Comparison of ENCODE assay signal across 8 mouse cellular contexts in genomic region chr6:91156554-91157236, GRCm38 (mm10). TPM values are rescaled to one million over a fixed set of nuclear protein-coding genes. Genes with fewer than 3 reads are reported as not detected.
DNase-seq lines count a peak whose midpoint lies in the region; ATAC-seq and TF ChIP-seq lines count a peak whose summit lies in the region.

Gene Hdac11 (plus strand): TSS chr6:91156665.

- intact Hi-C loops in heart, postnatal 36 days (cut with DNase I) = no loop called here

- H3K9ac ChIP-seq in forebrain, embryonic 16.5 days (replicated peaks; ENCODE audit: low read depth, low read length) = peak within 1 kb of the TSS; percentile 79
- H3K9ac ChIP-seq in lung, embryonic 14.5 days = peak within 1 kb of the TSS; percentile 61

- peaks cover 30% of the 10 kb centered on the region for H3K4me1 ChIP-seq in G1E (ENCODE audit: insufficient read depth, low read depth, low read length)
- peaks cover 65% of the 10 kb centered on the region for H3K4me1 ChIP-seq in forebrain, embryonic 16.5 days (replicated peaks; ENCODE audit: control insufficient read depth, insufficient read depth, low read length)
- 0 out of 2 replicates have a peak, but pooled peaks cover 8% of the 10 kb centered on the region for H3K4me1 ChIP-seq in lung, embryonic 14.5 days (ENCODE audit: insufficient read depth)
- H3K4me1 ChIP-seq in olfactory bulb, adult 2 months (ENCODE audit: control insufficient read depth, insufficient read depth, low read length) = peaks cover 51% of the 10 kb centered on the region
- H3K4me1 ChIP-seq in thymus, adult 2 months (replicated peaks; ENCODE audit: control insufficient read depth, insufficient read depth, low read length) = peaks cover 46% of the 10 kb centered on the region

- peaks cover 32% of the 10 kb centered on the region for H3K27me3 ChIP-seq in G1E (ENCODE audit: insufficient read depth, low read length)
- no peaks in the 10 kb centered on the region for H3K27me3 ChIP-seq in forebrain, embryonic 16.5 days (replicated peaks; ENCODE audit: control insufficient read depth, insufficient read depth, low read length)
- no peaks in the 10 kb centered on the region for H3K27me3 ChIP-seq in lung, embryonic 14.5 days (ENCODE audit: insufficient read depth, low read length)
- no peaks in the 10 kb centered on the region for H3K27me3 ChIP-seq in thymus, adult 2 months (ENCODE audit: control insufficient read depth, insufficient read depth, low read length)

- TF ChIP-seq POLR2A in olfactory bulb, adult 2 months (IDR thresholded peaks at IDR 0.05; ENCODE audit: insufficient read depth, low read depth, low read length) = peak; percentile 67; the same call in 1 of the 2 replicates
- no peak for TF ChIP-seq POLR2A in thymus, adult 2 months (IDR thresholded peaks at IDR 0.05; ENCODE audit: control insufficient read depth, extremely low read depth, insufficient read depth, low read length, poor library complexity)

- no peak for TF ChIP-seq CTCF in G1E (IDR thresholded peaks at IDR 0.05; ENCODE audit: low read depth, low read length)
- TF ChIP-seq CTCF in layer of hippocampus, adult 2 months (conservative IDR thresholded peaks at IDR 0.05) = no peak
- no peak for TF ChIP-seq CTCF in lung, embryonic 14.5 days (IDR thresholded peaks at IDR 0.05; ENCODE audit: low read depth)
- TF ChIP-seq CTCF in olfactory bulb, adult 2 months (IDR thresholded peaks at IDR 0.05; ENCODE audit: insufficient read depth, low read depth, low read length) = no peak
- TF ChIP-seq CTCF in thymus, adult 2 months (IDR thresholded peaks at IDR 0.05; ENCODE audit: borderline replicate concordance, control insufficient read depth, extremely low read depth, insufficient read depth, low read length, poor library complexity) = no peak

- WGBS in forebrain, embryonic 16.5 days = under 1% methylated on average over 40 of the region's 42 CpGs
- WGBS in lung, embryonic 14.5 days = under 1% methylated on average over 37 of the region's 42 CpGs
- under 1% methylated on average over 42 of the region's 42 CpGs for WGBS in olfactory bulb, adult 2 months
- under 1% methylated on average over 42 of the region's 42 CpGs for WGBS in thymus, adult 2 months

- peak; percentile 91 for ATAC-seq in G1E (ENCODE audit: extremely low read depth, insufficient number of reproducible peaks, low FRiP score, poor library complexity, severe bottlenecking)
- peak; percentile 89 for ATAC-seq in forebrain, embryonic 16.5 days
- peak; percentile 98 for ATAC-seq in lung, embryonic 14.5 days (ENCODE audit: insufficient read depth)

- H3K4me3 ChIP-seq in G1E (ENCODE audit: low read depth, low read length) = peak within 1 kb of the TSS; percentile 74
- H3K4me3 ChIP-seq in forebrain, embryonic 16.5 days (replicated peaks; ENCODE audit: low read length) = peak within 1 kb of the TSS; percentile 70
- peak within 1 kb of the TSS; percentile 84 for H3K4me3 ChIP-seq in layer of hippocampus, adult 2 months
- H3K4me3 ChIP-seq in lung, embryonic 14.5 days (ENCODE audit: low read depth, low read length) = peak within 1 kb of the TSS; percentile 50
- H3K4me3 ChIP-seq in olfactory bulb, adult 2 months (ENCODE audit: insufficient read depth, low read depth, low read length) = peak within 1 kb of the TSS; percentile 60
- H3K4me3 ChIP-seq in thymus, adult 2 months (ENCODE audit: control insufficient read depth, insufficient read depth, low read length) = peak within 1 kb of the TSS; percentile 55

- peak within 1 kb of the TSS; percentile 43 for H3K27ac ChIP-seq in forebrain, embryonic 16.5 days (ENCODE audit: low read length)
- H3K27ac ChIP-seq in layer of hippocampus, adult 2 months = peak within 1 kb of the TSS; percentile 93
- H3K27ac ChIP-seq in lung, embryonic 14.5 days (ENCODE audit: low read depth) = peak within 1 kb of the TSS; percentile 51; the same call in 1 of the 2 replicates
- H3K27ac ChIP-seq in olfactory bulb, adult 2 months (ENCODE audit: insufficient read depth, low read depth, low read length) = peak within 1 kb of the TSS; percentile 66
- no peak within 1 kb of the TSS for H3K27ac ChIP-seq in thymus, adult 2 months (ENCODE audit: control insufficient read depth, insufficient read depth, low read length)

- H3K4me2 ChIP-seq in forebrain, embryonic 16.5 days (ENCODE audit: low read length) = peak within 1 kb of the TSS; percentile 80
- H3K4me2 ChIP-seq in lung, embryonic 14.5 days = peak within 1 kb of the TSS; percentile 67

- peak; percentile 80 for DNase-seq in G1E (ENCODE audit: low spot score)
- DNase-seq in cerebellum, adult 18-20 months = peak; percentile 90 to 97
- DNase-seq in heart, postnatal 36 days = peak; percentile 80 to 82
- DNase-seq in layer of hippocampus, adult 2 months (ENCODE audit: low spot score in 2 of 2) = peak; percentile 88 to 95
- peak; percentile 95 for DNase-seq in lung, embryonic 14.5 days
- peak; percentile 54 for DNase-seq in thymus, adult 2 months

- no peaks in the 10 kb centered on the region for H3K36me3 ChIP-seq in G1E (replicated peaks)
- H3K36me3 ChIP-seq in forebrain, embryonic 16.5 days (ENCODE audit: control insufficient read depth, insufficient read depth) = no peaks in the 10 kb centered on the region
- H3K36me3 ChIP-seq in lung, embryonic 14.5 days (ENCODE audit: insufficient read depth) = 0 out of 2 replicates have a peak, but pooled peaks cover 4% of the 10 kb centered on the region
- H3K36me3 ChIP-seq in thymus, adult 2 months (ENCODE audit: control insufficient read depth, insufficient read depth, low read length) = no peaks in the 10 kb centered on the region

- H3K9me3 ChIP-seq in G1E (replicated peaks) = no peaks in the 10 kb centered on the region
- no peaks in the 10 kb centered on the region for H3K9me3 ChIP-seq in forebrain, embryonic 16.5 days (ENCODE audit: control insufficient read depth, low read length)
- H3K9me3 ChIP-seq in lung, embryonic 14.5 days (ENCODE audit: low read depth, low read length) = no peaks in the 10 kb centered on the region

RNA-seq across cellular contexts. Expression of gene Hdac11, which starts in this region (rescaled TPM):
- total RNA-seq in G1E (2014; fragmentation: Nextera tagmentation) (1.4 and 2.9 TPM in 2 replicates), G1E (2017) (0.52 and 1.4 TPM in 2 replicates)
- 0.54 and 0.74 TPM in 2 replicates for polyA plus RNA-seq in G1E (2012)
- 21.0 and 30.7 TPM in 2 replicates for polyA plus RNA-seq in forebrain, embryonic 16.5 days (2015; fragmentation: Nextera tagmentation; extraction: Ambion mirVana)
- 10 to 100 TPM; 15.7 to 16.7 TPM for total RNA-seq in heart, postnatal 36 days (2021)
- 100 to 1,000 TPM; 154 to 156 TPM for total RNA-seq in layer of hippocampus, adult 2 months (2021)
- polyA plus RNA-seq in lung, embryonic 14.5 days (2014; fragmentation: Nextera tagmentation; extraction: Ambion mirVana) = 8.1 and 8.8 TPM in 2 replicates
- polyA plus RNA-seq in olfactory bulb, adult 2 months (2012; ENCODE audit: insufficient read depth, insufficient read length, low replicate concordance, missing spikeins) = not detected in 2 replicates
- 10.8 and 16.6 TPM in 2 replicates for polyA plus RNA-seq in thymus, adult 2 months (2012; rRNA removed)

Comparison
In these comparisons a context has a peak if more than half of its experiments do, and no peak if none do; other contexts are left out.
1. RNA of gene Hdac11 (total RNA-seq): 154 to 156 TPM in layer of hippocampus, adult 2 months; 15.7 to 16.7 TPM in heart, postnatal 36 days and 0.52 to 2.9 TPM in G1E; every median in the first group is over 4 times any median in the second.
2. Peak in every context shown above with its lines, with median percentiles within 50 percentile points of each other: ATAC-seq, DNase-seq and H3K4me3 ChIP-seq.